Mouse (Mus musculus) midbrain, postnatal 0 days (tissue): ENCODE results near the gene Myh3. TPM values are rescaled to one million over a fixed set of nuclear protein-coding genes. Genes with fewer than 3 reads are reported as not detected.
"Not testable (repeated sequence)": the region's sequence is repeated elsewhere in the genome, so short reads cannot be mapped to it uniquely, and the experiment has no call there.

Experiments used
- ATAC-seq: fragments of 200-750 bp; cut with Nextera tagmentation; 2 replicates; pipeline ENCODE4 v1.8.0; 2017; ENCODE audit warnings: moderate number of reproducible peaks, mild to moderate bottlenecking, moderate TSS enrichment, moderate library complexity; ENCODE audit not compliant: low FRiP score
- DNase-seq: peaks from one replicate; pipeline ENCODE4 v3.0.0-alpha.2; 2015; ENCODE audit warnings: low spot score
- H3K27ac ChIP-seq: fragments of 300-500 bp; sonication (generic); 2 replicates; pipeline ENCODE4 v1.5.1; 2014; ENCODE audit warnings: low read depth, mild to moderate bottlenecking, low read length, mixed read lengths
- H3K27me3 ChIP-seq: fragments of 300-500 bp; sonication (generic); 2 replicates; pipeline ENCODE4 v1.6.1; 2014; ENCODE audit warnings: low read length, control low read depth, mixed read lengths; ENCODE audit not compliant: insufficient read depth
- H3K36me3 ChIP-seq: fragments of 300-500 bp; sonication (generic); 2 replicates; pipeline ENCODE4 v1.6.1; 2014; ENCODE audit warnings: low read length, control low read depth, mixed read lengths; ENCODE audit not compliant: insufficient read depth
- H3K4me1 ChIP-seq: fragments of 300-500 bp; sonication (generic); 2 replicates; pipeline ENCODE4 v1.6.1; 2014; ENCODE audit warnings: mild to moderate bottlenecking, control low read depth, antibody characterized with exemption, low read length, mixed read lengths; ENCODE audit not compliant: insufficient read depth
- H3K4me2 ChIP-seq: fragments of 300-500 bp; sonication (generic); 2 replicates; pipeline ENCODE4 v1.6.1; 2014; ENCODE audit warnings: low read depth, mild to moderate bottlenecking, low read length, mixed read lengths; ENCODE audit not compliant: poor library complexity, severe bottlenecking
- H3K4me3 ChIP-seq: fragments of 300-500 bp; sonication (generic); 2 replicates; pipeline ENCODE4 v1.5.1; 2014; ENCODE audit warnings: low read depth, mild to moderate bottlenecking, low read length, moderate library complexity
- H3K9ac ChIP-seq: fragments of 300-500 bp; sonication (generic); replicated peaks from 2 replicates; pipeline ENCODE4 v1.6.1; 2014; ENCODE audit warnings: mild to moderate bottlenecking, low read length, moderate library complexity, mixed read lengths; ENCODE audit not compliant: poor library complexity, severe bottlenecking
- H3K9me3 ChIP-seq: fragments of 300-500 bp; sonication (generic); 2 replicates; pipeline ENCODE4 v1.6.1; 2016; ENCODE audit warnings: low read length, control low read depth
- CTCF ChIP-seq: IDR thresholded peaks from 2 replicates; pipeline ENCODE4 v1.5.1; 2016; ENCODE audit warnings: antibody characterized with exemption, mild to moderate bottlenecking
- WGBS: fragments of 180-500 bp; shearing (Covaris S2); extraction: QIAGEN DNeasy Blood & Tissue Kit; methylation state at CpG from one replicate; pipeline ENCODE4 v1.1.7; 2014; 5-methylcytosine and 5-hydroxymethylcytosine counted together
- polyA plus RNA-seq: library from polyadenylated mRNA; unstranded; fragments of >200 nt; fragmentation: Nextera tagmentation; extraction: Ambion mirVana; gene quantifications from 2 replicates; pipeline ENCODE4 v1.2.1, GENCODE M21; 2015
- total RNA-seq: library from RNA; depleted of rRNA; stranded (reverse); fragments of >200 nt; gene quantifications from 2 replicates; pipeline ENCODE4 v1.2.3, GENCODE M21; 2014

Gene Myh3
- total and polyA plus RNA-seq, 2 experiments from 2014 or later: 0.25 to 1.2 TPM

DNA sequence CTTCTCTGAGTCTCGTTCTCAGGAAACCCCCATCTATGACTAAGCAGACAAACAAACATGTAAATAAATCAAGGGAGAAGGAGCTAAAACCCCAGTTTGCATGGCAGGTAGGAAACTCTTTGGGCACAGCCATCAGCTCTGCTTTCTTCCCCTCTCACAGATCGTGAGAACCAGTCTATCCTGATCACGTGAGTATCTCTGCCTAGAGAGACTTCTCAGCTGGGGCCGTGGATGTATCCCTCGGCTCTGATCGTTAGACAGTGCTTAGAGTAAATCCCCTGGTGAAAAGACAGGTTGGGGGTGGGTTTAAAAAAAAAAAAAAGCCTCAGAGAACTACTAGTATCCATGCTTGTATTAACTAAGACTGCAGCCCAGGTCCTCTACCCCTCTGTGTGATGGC is 5.1 kb downstream of the Myh3 start:
- no peak for TF ChIP-seq CTCF
- Histone ChIP-seq H3K4me1 (no peaks in the 10 kb centered on the region), H3K9ac (no peak overlapping the region), H3K27ac (no peak overlapping the region), H3K9me3 (no peaks in the 10 kb centered on the region), H3K27me3 (0 out of 2 replicates have a peak, but pooled peaks cover 7% of the 10 kb centered on the region), H3K36me3 (no peaks in the 10 kb centered on the region), H3K4me3 (no peak overlapping the region), H3K4me2 (no peak overlapping the region)
- no peak for ATAC-seq
- 59% methylated on average over 6 of the region's 6 CpGs for WGBS
- no peak for DNase-seq

GRCm38 (mm10) chr11:67083712-67084340 is 5.7 kb downstream of the Myh3 start:
- 0 out of 2 replicates have a peak, but pooled peaks cover 7% of the 10 kb centered on the region for H3K27me3 ChIP-seq
- no peaks in the 10 kb centered on the region for H3K36me3 ChIP-seq
- no peak overlapping the region for H3K9ac ChIP-seq
- H3K4me3 ChIP-seq: no peak overlapping the region
- H3K4me1 ChIP-seq: no peaks in the 10 kb centered on the region
- no peak for DNase-seq
- peak; percentile 20; the same call in 1 of the 2 replicates for TF ChIP-seq CTCF
- ATAC-seq: no peak
- WGBS: 38% methylated on average over 32 of the region's 32 CpGs
- no peaks in the 10 kb centered on the region for H3K9me3 ChIP-seq
- H3K4me2 ChIP-seq: no peak overlapping the region
- H3K27ac ChIP-seq: no peak overlapping the region

- DNase-seq (peak; percentile 92), ATAC-seq (no peak)
- TF ChIP-seq CTCF: peak; percentile 88
- H3K4me1 ChIP-seq: no peaks in the 10 kb centered on the region
- 0 out of 2 replicates have a peak, but pooled peaks cover 7% of the 10 kb centered on the region for H3K27me3 ChIP-seq
- no peaks in the 10 kb centered on the region for H3K9me3 ChIP-seq
- H3K4me3 ChIP-seq: no peak overlapping the region
- H3K4me2 ChIP-seq: no peak overlapping the region
- H3K9ac ChIP-seq: no peak overlapping the region
- WGBS: 6% methylated on average over 6 of the region's 6 CpGs
- H3K36me3 ChIP-seq: no peaks in the 10 kb centered on the region
- no peak overlapping the region for H3K27ac ChIP-seq
Measured at GRCm38 (mm10) chr11:67085489-67085888, 7.4 kb downstream of the Myh3 start.

- H3K36me3 ChIP-seq: no peaks in the 10 kb centered on the region
- H3K4me2 ChIP-seq: no peak overlapping the region
- no peak for DNase-seq
- no peak for ATAC-seq
- H3K27me3 ChIP-seq: 0 out of 2 replicates have a peak, but pooled peaks cover 7% of the 10 kb centered on the region
- WGBS: 59% methylated on average over 9 of the region's 9 CpGs
- no peak overlapping the region for H3K27ac ChIP-seq
- H3K4me3 ChIP-seq: no peak overlapping the region
- no peaks in the 10 kb centered on the region for H3K9me3 ChIP-seq
- H3K9ac ChIP-seq: no peak overlapping the region
- TF ChIP-seq CTCF: no peak
- H3K4me1 ChIP-seq: no peaks in the 10 kb centered on the region
Measured at GRCm38 (mm10) chr11:67086467-67087164, 8.5 kb downstream of the Myh3 start.

GRCm38 (mm10) chr11:67087225-67087624 is 9.1 kb downstream of the Myh3 start:
- H3K27ac ChIP-seq: no peak overlapping the region
- ATAC-seq: no peak
- H3K9ac ChIP-seq: no peak overlapping the region
- DNase-seq: no peak
- no peaks in the 10 kb centered on the region for H3K9me3 ChIP-seq
- H3K4me1 ChIP-seq: no peaks in the 10 kb centered on the region
- no peak overlapping the region for H3K4me2 ChIP-seq
- no peaks in the 10 kb centered on the region for H3K36me3 ChIP-seq
- WGBS: 87% methylated on average over 12 of the region's 12 CpGs
- no peak for TF ChIP-seq CTCF
- H3K4me3 ChIP-seq: no peak overlapping the region
- 0 out of 2 replicates have a peak, but pooled peaks cover 7% of the 10 kb centered on the region for H3K27me3 ChIP-seq

DNA sequence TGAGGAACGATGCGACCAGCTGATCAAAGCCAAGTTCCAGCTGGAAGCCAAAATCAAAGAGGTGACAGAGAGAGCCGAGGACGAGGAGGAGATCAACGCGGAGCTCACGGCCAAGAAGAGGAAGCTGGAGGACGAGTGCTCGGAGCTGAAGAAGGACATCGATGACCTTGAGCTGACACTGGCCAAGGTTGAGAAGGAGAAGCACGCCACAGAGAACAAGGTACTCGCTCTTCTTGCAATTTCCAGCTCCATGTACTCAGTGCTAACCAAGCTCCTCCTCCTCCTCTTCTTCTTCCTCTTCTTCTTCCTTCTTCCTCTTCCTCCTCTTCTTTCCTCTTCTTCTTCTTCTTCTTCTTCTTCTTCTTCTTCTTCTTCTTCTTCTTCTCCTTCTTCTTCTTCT is 14.3 kb downstream of the Myh3 start:
- not testable (repeated sequence) for H3K27ac ChIP-seq, H3K4me3 ChIP-seq, DNase-seq, H3K36me3 ChIP-seq, H3K4me2 ChIP-seq, H3K9me3 ChIP-seq, H3K27me3 ChIP-seq, H3K9ac ChIP-seq, H3K4me1 ChIP-seq, ATAC-seq
- 94% methylated on average over 12 of the region's 12 CpGs for WGBS
